Mouse (Mus musculus) naive thymus-derived CD4-positive, alpha-beta T cell, adult 2 months (primary cell): Measurements from ENCODE around the gene Iqschfp.

Experiments
- DNase-seq: peaks from one replicate; pipeline ENCODE4 v3.0.0-alpha.2; 2011; ENCODE audit warnings: low read depth

Iqschfp gene

DNA sequence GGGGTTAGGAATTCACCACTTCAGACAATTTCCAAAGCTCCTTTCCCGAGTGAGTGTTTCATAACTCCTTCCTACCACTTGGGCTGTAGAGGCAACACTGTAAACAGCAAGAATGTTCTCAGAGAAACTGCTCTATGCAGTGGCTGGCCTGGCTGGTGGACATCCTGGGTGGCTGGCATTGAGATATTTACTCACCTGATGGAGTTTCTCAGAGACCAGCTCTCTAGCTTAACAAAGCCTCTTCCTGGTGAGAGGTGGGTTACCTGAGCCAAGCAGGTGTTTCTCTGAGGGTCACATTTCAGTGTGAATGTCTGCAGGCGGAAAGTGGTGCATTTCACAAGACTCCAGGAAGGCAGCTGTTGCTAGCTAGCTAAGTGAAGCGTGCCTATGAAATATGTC is 681.2 kb downstream of the Iqschfp start:
- no peak for DNase-seq

DNA sequence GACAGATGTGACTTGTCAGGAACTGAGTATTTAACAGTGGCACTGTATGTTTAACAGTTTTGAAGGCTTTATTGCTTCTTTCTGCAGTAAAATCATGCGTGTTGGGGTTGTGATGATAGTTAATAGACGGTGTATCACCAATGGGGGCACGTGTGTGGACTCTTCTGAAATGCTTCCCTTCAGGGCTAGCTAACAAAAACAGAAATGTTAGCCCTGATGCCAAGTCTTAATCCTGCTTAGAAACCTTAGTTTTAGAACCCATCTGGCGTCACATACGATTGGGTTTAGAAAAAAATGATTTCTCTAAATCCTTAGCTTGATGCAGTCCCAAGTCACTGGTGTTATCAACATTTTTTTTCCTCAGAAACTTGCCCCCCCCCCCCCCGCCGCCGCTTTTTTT is 682.1 kb downstream of the Iqschfp start:
- DNase-seq, result no peak

DNA sequence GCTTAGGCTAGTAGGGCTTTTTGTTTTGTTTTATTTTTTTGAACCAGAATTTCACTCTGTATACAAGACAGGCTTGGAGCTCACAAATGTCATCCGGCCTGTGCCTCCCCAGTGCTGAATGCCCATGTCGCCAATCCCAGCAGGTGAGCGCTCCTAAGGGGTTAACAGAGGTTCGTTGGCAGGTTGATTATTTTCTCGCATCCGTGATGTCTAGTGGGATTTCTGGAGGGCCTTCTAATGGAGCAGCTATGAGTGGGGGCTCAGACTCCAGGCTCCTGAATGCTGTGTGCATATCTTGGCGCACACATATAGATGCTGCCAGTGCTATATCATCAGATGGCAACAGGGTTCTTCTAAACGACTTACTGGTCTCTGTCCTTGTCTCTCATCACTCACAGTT is 682.5 kb downstream of the Iqschfp start:
- no peak for DNase-seq

DNA sequence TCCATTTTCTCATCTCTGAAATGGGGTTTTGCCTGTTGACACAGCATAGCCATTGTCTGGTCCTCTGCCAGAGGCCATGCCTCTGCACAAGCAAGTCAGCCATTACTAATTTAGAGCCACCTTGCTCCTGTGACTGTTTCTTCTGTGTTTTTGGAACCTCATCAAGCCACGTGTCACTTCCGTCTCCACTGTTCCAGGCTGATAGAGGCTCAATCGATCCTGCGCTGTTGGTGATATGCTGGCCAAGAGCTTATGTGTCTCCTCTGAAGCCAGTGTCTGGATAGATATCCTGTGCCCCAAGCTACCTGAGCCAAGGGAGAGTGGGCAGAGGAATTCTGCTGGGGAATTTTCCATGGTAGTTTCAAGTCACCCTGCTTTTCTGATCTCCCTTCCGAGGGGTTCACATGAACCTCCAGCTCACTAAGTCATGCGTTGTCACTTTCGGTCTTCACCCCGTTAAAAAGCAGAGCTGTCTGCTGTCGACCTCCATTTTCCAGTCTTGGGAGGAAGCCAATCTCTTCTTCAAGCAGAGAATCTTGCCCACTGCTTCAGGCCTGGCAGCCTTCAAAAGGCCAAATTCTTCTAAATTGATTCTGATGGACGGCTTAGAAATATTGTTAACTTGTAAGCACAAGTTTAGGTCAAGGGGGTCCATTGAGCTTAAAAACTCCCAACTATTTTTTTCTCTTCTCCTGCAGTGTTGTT is 683.8 kb downstream of the Iqschfp start:
- DNase-seq, result no peak

DNA sequence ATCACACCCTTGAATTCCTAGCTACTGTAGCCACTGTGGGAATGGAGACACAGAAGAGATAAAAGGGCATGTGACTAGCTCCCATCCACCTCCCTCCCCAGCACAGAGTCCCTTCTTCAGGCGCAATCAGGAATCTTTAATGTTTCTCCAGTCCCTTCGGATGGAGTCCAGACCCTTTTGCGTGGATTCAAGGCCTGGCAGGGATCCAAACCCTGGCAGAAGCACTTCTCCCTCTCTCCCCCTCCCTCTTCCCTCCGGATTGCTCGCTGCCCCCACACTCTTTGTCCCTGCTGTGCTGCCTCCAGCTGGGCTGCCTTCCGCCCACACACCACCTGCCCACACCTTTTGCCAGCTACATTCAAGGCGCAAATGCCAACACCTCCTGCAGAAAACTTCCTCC is 684.4 kb downstream of the Iqschfp start:
- DNase-seq, result no peak

DNA sequence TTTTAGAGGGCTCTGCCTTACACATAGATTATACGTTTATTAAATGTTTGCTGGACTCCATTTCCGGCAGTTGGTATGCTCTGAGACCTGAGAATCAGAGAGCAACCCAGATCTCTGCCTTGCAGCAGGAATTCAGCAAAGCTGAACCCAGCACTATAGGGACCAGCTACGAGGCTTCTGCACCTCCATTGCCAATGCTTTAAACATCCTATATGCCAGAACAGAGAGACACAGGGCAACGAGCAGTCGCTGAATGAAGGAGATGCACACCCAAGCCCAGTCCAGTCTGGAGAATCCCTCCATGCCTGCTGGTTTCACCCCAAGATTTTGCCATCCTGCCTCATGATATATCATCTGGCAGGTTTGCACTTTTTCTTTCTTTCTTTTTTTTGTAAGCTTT is 684.9 kb downstream of the Iqschfp start:
- no peak for DNase-seq

DNA sequence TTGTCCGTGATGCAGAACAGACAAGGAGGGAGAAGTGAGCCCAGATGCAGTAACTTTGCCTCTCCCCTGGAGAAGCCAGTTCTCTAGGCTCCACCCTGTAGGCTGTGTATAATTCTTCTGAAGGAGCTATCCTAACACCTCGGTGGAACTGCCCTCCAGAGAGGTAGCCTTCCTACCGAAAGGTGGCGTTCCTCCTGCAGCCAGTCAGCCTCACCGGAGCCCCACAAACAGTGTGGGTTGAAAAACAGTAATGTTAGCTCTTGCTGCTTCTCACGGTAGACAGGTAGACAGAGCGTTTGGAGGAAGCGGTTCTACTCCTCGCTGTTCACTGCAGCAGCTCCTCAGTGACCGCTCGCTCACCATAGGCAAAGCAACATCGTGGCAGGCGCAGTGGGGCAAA is 689.6 kb downstream of the Iqschfp start:
- DNase-seq, result no peak

DNA sequence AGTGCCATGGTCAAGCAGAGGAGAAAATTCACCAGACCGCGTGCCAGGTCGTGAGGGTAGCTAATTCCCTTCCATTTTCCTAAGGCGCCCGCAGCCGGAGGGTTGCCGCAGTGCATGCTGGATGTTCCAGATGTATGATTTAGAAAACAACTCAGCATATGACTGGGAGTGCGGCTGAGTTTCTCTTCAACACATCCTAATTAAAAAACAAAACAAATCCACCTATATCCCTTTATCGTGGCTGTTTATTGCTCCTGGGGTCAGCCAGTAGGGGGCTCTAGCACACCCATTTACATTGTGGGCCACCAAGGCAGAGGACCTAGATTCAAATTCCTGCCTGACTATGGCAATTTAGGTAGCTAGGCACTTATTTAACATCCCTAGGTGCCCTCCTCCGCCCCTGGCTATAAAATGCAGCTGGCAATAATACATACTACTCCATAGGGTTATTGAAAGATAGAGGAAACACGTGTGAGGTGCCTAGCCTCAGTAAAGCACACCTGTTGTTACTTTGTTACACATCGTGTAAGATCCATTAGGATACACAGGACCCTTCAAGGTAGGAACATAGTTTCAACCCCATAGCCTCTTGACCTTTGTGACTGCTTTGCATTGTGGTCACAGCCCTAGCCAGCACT is 690.2 kb downstream of the Iqschfp start:
- DNase-seq, result peak; percentile 8

DNA sequence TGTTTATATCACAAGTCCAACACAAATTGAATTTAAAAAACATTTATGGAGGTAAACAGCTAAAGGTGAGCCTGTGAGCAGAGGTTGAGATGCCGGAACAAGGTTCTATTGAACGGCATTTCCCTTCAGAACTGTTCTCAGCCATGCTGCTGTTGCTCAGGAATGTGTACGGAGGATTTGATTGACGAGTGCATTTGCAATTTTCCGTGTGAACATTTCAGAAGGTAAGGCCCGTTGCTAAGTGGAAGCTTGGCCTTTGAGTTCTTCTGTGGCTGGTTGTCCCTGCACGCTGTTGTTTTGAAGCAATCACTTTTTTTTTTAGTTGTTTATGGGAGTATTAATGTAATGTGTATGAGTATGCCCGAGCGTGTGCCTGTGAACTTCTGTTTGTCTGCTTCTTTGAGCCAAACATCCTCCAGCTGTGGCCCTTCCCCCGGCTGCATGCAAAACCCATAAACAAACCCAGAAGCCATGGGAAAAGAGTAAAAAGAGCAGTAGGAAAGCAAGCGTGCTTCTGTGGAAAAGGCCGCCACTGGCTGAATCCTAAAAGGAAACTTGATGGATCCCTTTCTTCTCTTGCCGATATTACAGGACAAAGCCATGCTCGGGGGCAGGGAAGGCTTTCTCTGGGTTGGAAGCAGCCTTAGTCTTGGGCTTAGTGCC is 691.1 kb downstream of the Iqschfp start:
- DNase-seq, result no peak

DNA sequence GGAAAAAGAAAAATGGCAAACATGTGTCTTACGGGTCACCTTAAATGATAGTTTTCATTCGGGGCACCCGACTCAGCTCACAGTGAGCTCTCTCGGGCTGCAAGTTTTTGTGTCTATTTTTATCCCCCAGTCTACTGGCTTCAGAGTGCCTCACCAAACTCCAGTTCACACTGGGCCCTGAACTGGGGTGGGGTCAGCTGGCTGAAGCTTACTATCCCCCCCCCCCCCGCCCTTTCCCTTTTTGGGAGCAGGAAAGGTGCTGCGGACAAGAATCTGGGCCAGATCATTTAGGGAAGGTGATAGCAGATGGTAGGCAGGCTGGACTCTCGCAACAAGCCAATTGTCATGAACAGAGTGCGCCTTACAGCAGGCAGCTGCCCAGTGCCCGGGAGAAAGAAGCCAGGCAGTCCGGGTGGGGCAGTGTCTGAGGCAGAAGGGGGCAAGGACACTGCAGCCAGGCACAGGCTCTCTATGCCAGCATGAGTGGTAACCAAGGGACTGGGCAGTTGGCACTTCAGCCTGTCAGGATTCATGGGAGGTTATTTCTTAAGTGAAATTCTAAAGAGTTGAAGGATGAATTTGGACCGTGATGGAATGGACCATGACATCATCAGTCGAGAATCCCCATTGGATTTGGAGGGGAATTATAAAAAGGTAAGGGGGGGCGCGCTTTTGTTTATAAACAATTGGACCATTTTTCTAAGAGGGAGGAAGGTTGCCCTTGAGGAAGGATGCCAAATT is 691.9 kb downstream of the Iqschfp start:
- no peak for DNase-seq

DNA sequence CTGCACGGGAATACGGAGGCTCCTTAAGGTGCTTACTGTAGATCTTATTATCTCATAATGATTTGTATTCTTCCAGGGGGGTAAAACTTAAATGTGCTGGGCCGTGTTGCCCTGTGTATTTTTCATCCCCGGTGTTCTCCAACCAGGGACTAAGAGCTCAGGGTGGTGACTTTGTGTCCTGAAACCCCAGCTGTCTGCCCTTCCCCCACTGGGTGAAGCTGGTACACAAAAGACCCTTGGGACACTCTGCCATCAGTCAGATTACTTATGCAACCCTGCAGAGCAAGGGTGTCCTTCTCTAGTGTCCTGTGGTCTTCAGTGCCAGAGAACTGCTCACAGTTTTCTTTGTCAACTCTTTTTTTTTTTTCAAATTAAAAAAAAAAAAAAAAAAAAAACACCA is 693.2 kb downstream of the Iqschfp start:
- DNase-seq, result no peak

DNA sequence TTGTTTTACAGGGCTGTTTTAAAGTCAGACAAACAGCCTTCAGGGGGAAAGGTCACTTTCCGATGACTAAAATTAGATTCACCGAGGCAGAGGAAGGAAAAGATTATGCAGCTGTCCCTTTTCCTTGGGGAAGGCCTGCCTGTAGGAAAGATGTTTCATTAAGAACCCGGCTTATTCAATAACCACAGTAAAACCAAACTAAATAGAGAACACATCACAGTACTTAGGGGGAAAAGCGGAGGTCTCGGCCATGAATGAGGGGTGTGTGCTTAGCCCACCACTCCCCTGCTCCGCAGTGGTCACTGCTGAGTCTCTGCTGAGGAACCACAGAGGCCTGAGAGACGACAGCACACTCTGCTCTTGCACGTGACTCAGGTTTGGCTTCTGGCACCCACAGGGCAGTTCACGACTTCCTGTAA is 694.6 kb downstream of the Iqschfp start:
- DNase-seq, result no peak

DNA sequence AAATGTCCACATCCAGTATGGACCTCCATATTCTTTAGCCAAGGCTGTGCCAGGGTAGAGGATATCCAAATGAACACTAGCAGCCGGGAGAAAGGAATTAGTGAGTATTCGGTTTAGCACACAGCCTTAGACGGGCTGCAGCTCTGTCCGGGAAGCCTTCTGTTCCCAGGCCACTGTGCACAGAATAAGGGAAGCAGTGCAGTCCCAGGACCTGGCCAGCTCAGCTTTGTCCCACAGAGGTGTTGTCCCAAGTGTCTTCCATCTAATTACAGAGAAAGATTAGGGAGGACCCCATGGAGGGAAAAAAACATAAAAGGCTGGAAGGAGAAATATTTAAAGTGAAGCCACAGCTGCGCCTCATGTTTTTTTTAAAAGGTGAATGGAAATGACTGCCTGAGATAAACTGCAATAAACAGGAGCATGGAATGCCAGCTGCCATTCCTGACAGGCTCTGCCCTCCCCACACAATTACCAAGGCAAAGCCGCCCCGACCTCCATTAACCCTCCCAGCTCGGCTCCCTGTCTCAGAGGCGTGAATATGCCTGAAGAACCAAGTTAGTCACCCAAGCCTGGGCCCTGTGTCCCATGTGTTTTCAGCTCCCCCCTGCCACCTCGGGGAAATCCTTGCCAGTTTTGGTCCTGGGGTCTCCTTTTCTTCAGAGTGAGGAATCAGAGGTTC is 695.7 kb downstream of the Iqschfp start:
- no peak for DNase-seq

DNA sequence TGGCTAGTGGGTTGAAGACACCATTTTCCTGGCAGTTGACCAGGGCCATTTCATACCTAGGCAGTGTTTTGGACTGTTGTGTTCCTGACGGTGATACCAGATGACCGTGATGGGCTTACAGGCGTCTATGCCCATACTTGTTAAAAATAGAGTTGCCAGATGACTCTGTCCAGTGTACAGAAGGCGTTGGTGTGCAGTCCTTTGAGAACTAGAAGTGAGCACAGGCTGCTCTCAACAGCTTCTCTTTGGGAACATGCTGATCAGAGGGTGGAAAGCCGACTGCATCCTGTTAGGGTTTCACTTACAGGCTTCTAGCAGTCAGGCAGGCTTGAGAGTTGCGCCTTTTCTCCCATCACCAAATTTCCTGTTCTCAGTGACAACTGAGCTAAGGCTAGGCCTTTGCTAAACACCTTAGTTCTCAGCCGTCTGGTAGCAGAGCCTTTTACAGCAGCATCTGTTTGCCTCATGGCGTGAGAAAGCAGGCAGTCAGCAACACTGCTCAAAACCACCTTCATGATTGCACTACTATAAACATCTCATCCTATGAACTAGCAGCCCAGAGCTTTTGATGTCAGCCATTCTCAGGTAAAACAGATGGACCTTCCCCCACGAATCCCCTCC is 697.3 kb downstream of the Iqschfp start:
- no peak for DNase-seq

DNA sequence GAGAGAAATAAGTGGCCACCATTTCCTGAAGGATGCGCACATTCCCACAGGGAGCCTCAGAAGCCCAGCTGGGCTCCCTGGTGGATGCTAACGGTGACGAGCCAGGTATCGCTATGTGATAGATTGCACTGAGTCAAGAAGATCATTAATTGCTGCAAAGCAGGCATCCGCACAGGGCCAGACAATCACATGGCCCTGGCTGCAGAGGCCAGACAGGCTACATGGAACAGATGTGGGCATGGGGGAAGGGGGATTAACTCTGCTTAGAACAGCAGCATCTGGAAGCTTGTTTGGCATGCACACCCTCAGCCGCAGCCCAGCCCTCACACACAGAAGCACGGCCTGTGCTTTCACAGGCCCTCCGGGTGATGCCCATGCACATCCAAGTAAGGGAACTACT is 698.4 kb downstream of the Iqschfp start:
- DNase-seq, result no peak

DNA sequence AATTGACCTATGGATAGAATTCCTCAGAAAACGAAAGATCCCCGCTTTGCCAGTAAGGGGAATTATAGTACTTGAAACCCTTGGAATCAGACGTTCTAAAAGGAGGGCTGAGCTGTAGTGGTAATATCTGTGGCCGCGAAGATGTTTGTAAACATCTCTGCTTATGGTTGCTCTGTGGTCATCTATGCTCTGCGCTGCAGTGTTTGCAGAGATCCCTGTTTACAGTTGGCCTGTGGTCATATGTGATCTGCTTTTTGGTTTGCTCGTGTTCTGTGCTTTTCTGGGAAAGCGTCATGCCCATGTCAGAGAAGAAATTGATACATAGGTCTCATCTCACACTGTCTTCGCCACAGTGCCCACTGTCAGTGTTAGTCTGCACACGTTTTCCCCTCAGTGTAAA is 700.5 kb downstream of the Iqschfp start:
- DNase-seq, result no peak

DNA sequence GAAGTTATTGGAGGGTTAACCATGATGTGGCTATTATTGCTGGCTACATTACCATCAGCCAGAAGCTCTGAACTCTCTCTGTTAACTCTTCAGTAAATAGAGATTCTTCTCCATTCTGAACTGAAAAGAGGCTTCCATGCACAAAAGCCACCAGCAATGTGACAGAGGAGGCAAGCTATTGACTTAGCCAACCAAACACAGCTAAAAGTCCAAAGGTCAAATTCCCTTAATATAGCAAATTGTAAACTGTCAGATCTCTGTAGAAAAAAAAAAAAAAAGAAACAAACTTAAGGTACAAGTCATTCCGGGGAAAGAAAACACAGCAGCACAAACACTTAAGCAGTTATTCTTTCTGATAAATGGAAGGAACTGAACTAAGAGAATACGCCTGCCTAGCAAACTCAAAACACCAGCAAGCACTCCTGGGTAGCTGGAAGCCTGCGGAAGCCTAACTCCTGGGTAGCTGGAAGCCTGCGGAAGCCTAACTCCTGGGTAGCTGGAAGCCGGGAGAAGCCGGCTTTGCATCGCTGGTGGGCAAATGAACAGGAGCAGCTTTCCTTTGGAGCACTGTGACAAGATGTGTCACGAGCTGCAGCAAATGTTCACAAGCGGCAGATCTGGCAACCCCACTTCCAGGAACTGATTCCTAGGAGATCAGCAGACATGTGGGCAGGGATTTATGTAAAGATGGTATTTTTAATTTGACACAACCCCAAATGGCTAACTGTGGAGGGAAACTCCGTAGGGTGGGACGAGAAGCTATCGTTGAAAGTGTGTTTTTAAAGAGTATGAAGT is 701.2 kb downstream of the Iqschfp start:
- no peak for DNase-seq

DNA sequence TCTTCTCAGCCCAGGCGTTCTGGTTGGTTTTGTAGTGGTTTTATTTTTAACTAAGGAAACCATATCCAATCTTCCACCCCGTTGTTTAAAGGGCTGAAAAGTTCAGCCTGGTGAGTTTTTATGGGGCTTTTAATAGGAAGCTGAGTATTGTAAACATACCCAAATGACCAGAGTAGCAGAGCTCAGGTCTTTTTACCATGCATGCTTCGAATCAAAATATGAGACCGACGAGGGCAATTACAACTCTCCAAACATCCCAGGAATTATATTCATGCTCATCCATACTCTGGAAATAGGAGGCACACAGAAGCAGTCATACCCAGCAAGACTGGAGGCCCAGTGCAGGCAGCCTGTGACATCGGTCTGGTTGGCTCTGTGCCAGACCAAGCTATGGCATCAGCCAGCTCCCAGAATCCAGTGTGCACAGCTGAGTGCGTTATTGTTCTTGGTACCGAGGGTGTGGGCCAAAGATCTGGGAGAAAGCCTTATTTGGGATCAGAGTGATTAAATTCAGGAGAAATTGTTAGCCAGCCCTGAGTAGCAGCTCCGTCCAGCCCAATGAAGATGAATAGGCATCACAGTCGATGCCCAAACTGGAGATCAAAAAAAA is 703.4 kb downstream of the Iqschfp start:
- no peak for DNase-seq

DNA sequence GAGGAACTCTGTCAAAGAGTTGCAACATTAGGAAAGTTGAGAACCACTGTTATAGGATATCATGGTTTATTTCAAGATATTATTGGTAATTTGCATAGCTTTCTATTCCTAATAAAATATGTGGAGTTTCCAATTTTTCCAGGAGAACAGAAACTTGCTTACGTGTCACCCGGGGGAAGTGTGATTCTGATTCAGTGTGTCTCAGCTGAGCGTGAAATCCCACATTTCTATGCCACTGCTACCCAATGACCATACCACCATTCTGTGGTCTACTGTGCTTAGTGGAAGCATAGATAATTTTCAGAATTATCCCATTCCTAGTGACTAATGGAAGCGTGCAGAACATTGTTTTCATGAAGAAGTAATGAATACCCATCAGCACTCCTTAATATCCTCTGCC is 704.9 kb downstream of the Iqschfp start:
- DNase-seq, result no peak

DNA sequence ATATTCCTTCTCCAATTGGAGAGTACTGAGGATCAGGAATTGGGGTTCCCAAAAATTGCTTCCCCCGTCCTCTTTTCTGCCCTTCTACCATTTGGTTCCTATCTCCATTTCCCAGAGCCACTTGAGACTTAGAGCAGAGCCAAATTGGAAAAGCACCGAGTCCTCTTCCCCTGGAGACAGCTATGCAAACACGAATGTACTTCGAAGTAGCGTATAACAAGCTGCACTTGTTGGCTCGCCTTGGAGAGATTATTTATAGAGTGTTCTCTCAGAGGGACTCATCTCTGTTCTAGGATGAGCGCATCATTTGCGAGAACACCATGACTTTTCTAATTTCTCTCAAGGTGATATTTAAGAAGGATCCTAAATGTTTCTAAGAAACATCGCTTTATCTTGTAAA is 710.9 kb downstream of the Iqschfp start:
- no peak for DNase-seq

DNA sequence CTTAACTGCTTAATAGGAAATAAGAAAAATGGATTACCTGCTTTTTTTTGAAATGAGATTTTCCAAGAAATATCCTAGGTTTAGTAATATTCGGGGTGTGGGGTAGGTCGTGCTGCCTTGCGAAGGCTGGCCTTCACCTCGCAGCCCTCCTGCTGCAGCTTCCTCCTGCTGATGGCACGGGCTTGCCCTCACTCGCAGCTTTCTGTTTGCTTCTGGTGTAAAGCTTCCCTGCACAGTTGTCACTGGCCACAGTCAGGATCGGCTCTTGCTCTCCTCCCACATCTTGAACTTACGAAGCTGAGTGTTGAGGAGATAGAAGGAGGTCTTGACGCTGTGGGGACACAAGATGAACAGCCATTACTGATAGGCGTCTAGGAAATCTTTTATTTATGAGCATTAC is 712.4 kb downstream of the Iqschfp start:
- DNase-seq, result no peak
